Mouse (Mus musculus): ENCODE data around the gene Gm49369. TPM values are rescaled to one million over a fixed set of nuclear protein-coding genes. Genes with fewer than 3 reads are reported as not detected.

Gm49369 gene
- polyA plus RNA-seq, 1 experiment from 2014 or later: 1.4 TPM

DNA sequence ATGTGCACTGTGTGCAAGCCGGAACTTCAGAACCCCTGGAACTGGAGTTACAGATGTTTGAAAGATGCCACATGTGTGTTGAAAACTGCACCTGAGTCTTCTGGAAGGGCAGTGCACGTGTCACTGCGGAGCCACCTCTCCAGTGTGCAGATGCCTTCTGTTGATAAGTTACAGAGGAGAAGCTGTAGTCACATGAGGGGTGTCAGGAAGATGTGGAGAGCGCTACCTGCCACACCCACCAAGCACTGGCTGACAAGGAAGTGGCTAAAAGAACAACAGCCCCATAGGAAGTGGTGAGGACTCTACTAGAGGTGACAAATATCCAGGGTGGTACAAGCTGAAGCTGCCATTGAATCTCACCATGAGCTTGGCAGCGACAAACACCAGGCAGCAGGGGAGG is 28.6 kb downstream of the Gm49369 start:
- H3K9me3 ChIP-seq (replicated peaks; ENCODE audit: control insufficient read depth, low read length): no peaks in the 10 kb centered on the region
- peak overlapping the region; percentile 23; the same call in 1 of the 2 replicates for H3K4me3 ChIP-seq (ENCODE audit: low read depth, low read length)
- H3K4me1 ChIP-seq (ENCODE audit: control insufficient read depth, low read depth, low read length): peaks cover 46% of the 10 kb centered on the region
- no peaks in the 10 kb centered on the region for H3K27me3 ChIP-seq (ENCODE audit: control insufficient read depth, insufficient read depth, low read depth, low read length)
- peak overlapping the region; percentile 89 for H3K27ac ChIP-seq (ENCODE audit: low read length)
- ATAC-seq (ENCODE audit: low read depth): peak; percentile 87
- H3K4me2 ChIP-seq (ENCODE audit: low read depth, low read length): peak overlapping the region; percentile 53
- no peaks in the 10 kb centered on the region for H3K36me3 ChIP-seq (ENCODE audit: control insufficient read depth, insufficient read depth)
- 16% methylated on average over 5 of the region's 5 CpGs for WGBS (ENCODE audit: insufficient replicate concordance)
- H3K9ac ChIP-seq (ENCODE audit: low read depth, low read length): peak overlapping the region; percentile 55

DNA sequence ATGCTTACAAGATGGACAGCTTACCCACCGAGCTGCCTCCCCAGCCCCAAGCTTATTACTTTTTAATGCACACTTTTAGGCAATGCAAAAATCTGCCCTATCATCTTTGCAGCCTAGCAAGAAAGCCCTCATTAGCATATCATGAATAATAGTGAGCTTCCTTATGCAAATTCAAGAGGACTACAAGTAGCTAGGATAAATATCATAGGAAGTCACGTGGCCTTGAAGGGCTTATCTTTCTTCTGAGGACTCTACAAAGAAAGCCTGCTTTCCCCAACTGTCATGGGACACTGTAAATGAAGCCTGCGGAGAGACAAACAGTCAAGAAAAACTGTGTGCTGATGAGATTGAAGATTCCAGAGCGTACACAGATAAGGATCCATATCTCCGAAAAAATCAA is 30.9 kb downstream of the Gm49369 start:
- ATAC-seq (ENCODE audit: low read depth): no peak
- Histone ChIP-seq H3K4me2 (ENCODE audit: low read depth, low read length) (no peak overlapping the region), H3K27ac (ENCODE audit: low read length) (0 out of 2 replicates have a peak overlapping the region, but pooled peaks have one; percentile 1)

DNA sequence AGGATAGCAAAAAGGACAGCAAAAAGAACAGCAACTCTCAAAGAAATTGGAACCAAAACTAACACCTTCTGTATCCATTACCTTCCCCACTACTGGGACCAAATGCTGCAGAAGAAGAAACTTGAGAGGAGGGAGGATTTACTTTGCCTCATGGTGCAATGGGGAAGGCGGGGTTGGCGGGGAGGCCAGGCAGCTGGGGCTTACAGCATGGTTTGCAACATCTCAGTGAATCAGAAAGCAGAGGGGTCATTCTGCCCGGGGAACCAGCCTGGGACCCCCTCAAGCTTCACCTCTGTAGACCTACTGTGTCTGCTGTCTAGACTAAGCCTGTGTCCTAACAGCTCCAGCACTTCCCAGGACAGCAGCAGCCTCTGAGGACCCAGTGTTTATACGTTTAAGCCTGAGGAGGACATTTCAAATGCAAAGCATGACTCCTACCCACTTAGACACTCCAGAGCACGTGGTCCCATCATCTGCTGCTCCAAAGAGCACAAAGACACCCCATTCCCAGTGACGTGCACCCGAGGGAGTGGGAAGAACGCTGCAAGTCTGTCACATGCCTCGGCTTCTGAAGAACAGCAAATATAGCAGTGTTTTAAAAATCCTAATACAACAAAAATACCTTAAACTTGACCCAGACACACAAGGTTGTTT is 33.0 kb downstream of the Gm49369 start:
- no peak for ATAC-seq (ENCODE audit: low read depth)
- Histone ChIP-seq H3K4me3 (ENCODE audit: low read depth, low read length) (no peak overlapping the region), H3K4me2 (ENCODE audit: low read depth, low read length) (no peak overlapping the region)

More for the DNA sequence above, 30.9 kb downstream of the Gm49369 start:
- Histone ChIP-seq H3K27me3 (ENCODE audit: control insufficient read depth, insufficient read depth, low read depth, low read length) (no peaks in the 10 kb centered on the region), H3K9me3 (replicated peaks; ENCODE audit: control insufficient read depth, low read length) (no peaks in the 10 kb centered on the region), H3K36me3 (ENCODE audit: control insufficient read depth, insufficient read depth) (no peaks in the 10 kb centered on the region), H3K4me3 (ENCODE audit: low read depth, low read length) (no peak overlapping the region), H3K4me1 (ENCODE audit: control insufficient read depth, low read depth, low read length) (peaks cover 62% of the 10 kb centered on the region), H3K9ac (ENCODE audit: low read depth, low read length) (no peak overlapping the region)
- WGBS (ENCODE audit: insufficient replicate concordance): 23% methylated on average over 5 of the region's 5 CpGs

DNA sequence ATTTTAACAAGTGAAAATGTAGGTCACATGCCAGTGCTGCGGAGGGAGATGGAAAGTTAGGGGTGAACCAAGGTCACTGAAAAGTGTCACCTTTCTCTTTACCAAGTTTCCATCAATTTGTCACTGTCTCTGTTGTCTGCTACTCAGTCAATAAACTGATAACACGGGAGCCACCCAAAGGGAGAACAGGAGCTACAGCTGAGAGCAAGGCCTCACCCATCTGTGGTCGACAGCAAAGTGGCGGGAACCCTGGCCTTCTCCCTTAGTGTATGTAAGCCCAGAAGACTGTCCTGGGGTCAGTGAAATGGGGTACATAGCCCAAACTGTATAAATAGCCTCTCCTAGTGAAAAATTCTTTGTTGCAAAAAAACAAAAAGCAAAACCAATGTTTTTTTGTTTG is 34.9 kb downstream of the Gm49369 start:
- Histone ChIP-seq H3K36me3 (ENCODE audit: control insufficient read depth, insufficient read depth) (no peaks in the 10 kb centered on the region), H3K9ac (ENCODE audit: low read depth, low read length) (no peak overlapping the region), H3K9me3 (replicated peaks; ENCODE audit: control insufficient read depth, low read length) (no peaks in the 10 kb centered on the region), H3K4me3 (ENCODE audit: low read depth, low read length) (no peak overlapping the region), H3K27ac (ENCODE audit: low read length) (0 out of 2 replicates have a peak overlapping the region, but pooled peaks have one; percentile 4), H3K27me3 (ENCODE audit: control insufficient read depth, insufficient read depth, low read depth, low read length) (no peaks in the 10 kb centered on the region), H3K4me2 (ENCODE audit: low read depth, low read length) (no peak overlapping the region), H3K4me1 (ENCODE audit: control insufficient read depth, low read depth, low read length) (peaks cover 30% of the 10 kb centered on the region)
- WGBS (ENCODE audit: insufficient replicate concordance): 30% methylated on average over 4 of the region's 4 CpGs
- ATAC-seq (ENCODE audit: low read depth): peak; percentile 77

More for the DNA sequence above, 33.0 kb downstream of the Gm49369 start:
- Histone ChIP-seq H3K36me3 (ENCODE audit: control insufficient read depth, insufficient read depth) (no peaks in the 10 kb centered on the region), H3K9me3 (replicated peaks; ENCODE audit: control insufficient read depth, low read length) (no peaks in the 10 kb centered on the region), H3K27ac (ENCODE audit: low read length) (no peak overlapping the region), H3K4me1 (ENCODE audit: control insufficient read depth, low read depth, low read length) (peaks cover 49% of the 10 kb centered on the region), H3K9ac (ENCODE audit: low read depth, low read length) (no peak overlapping the region), H3K27me3 (ENCODE audit: control insufficient read depth, insufficient read depth, low read depth, low read length) (no peaks in the 10 kb centered on the region)
- 53% methylated on average over 9 of the region's 9 CpGs for WGBS (ENCODE audit: insufficient replicate concordance)

DNA sequence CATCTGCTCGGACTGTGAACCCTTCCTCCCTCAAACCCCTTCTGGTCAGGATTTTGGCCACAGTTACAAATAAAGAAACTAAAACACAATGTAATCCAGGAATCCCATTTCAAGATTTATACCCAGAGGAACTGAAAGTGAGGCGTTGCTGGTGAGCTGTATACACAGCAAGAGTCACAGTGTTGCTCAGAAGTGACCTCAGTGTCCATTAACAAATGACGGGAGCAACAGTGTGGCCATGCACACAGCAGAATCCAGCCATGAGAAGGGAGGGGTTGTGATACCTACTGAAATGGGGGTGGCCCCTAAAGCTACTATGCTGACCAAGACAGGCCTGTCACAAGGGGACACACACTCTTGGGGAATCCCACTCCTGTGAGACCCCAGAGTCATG is 40.2 kb downstream of the Gm49369 start:
- H3K9ac ChIP-seq (ENCODE audit: low read depth, low read length): no peak overlapping the region
- H3K27ac ChIP-seq (ENCODE audit: low read length): peak overlapping the region; percentile 6; the same call in 1 of the 2 replicates
- H3K4me2 ChIP-seq (ENCODE audit: low read depth, low read length): no peak overlapping the region
- no peaks in the 10 kb centered on the region for H3K9me3 ChIP-seq (replicated peaks; ENCODE audit: control insufficient read depth, low read length)
- no peaks in the 10 kb centered on the region for H3K27me3 ChIP-seq (ENCODE audit: control insufficient read depth, insufficient read depth, low read depth, low read length)
- no peaks in the 10 kb centered on the region for H3K36me3 ChIP-seq (ENCODE audit: control insufficient read depth, insufficient read depth)
- H3K4me3 ChIP-seq (ENCODE audit: low read depth, low read length): no peak overlapping the region
- H3K4me1 ChIP-seq (ENCODE audit: control insufficient read depth, low read depth, low read length): peaks cover 15% of the 10 kb centered on the region
- WGBS (ENCODE audit: insufficient replicate concordance): 45% methylated on average over 3 of the region's 3 CpGs
- ATAC-seq (ENCODE audit: low read depth): no peak

DNA sequence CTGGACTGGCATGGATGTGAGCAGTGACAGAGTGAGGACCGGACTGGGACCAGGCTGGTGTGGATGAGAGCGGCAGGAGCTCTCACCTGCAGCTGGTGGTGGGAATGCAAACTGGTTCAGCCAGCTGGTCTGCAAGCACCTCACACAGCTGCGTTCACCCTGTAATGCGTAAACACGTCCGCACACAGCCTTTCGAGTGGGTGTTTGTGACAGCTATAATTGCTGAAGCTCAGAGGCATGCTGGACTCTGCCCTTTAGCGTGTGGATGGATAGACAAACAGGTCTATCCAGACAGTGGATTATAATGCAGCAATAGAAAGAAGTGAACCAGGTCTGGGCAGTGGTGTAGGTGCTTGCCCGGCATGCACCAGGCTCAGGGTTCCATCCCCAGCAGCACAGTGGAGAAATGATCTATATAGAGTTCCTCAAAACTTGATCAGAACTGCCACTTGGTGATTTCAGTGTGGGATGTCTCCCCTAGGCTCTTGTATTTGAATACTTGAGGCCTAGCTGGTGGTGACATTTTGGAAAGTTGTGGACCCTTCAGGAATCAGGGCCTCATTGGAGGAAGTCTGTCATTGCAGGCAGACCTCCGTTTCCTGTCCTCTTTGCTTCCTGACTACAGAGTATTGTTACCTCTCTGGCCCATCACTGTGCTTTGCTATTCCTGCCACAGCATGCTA is 40.8 kb downstream of the Gm49369 start:
- Histone ChIP-seq H3K4me3 (ENCODE audit: low read depth, low read length) (no peak overlapping the region), H3K27me3 (ENCODE audit: control insufficient read depth, insufficient read depth, low read depth, low read length) (no peaks in the 10 kb centered on the region), H3K4me1 (ENCODE audit: control insufficient read depth, low read depth, low read length) (peaks cover 14% of the 10 kb centered on the region), H3K9ac (ENCODE audit: low read depth, low read length) (no peak overlapping the region), H3K36me3 (ENCODE audit: control insufficient read depth, insufficient read depth) (no peaks in the 10 kb centered on the region), H3K9me3 (replicated peaks; ENCODE audit: control insufficient read depth, low read length) (no peaks in the 10 kb centered on the region), H3K4me2 (ENCODE audit: low read depth, low read length) (no peak overlapping the region), H3K27ac (ENCODE audit: low read length) (no peak overlapping the region)
- 73% methylated on average over 10 of the region's 10 CpGs for WGBS (ENCODE audit: insufficient replicate concordance)
- no peak for ATAC-seq (ENCODE audit: low read depth)

DNA sequence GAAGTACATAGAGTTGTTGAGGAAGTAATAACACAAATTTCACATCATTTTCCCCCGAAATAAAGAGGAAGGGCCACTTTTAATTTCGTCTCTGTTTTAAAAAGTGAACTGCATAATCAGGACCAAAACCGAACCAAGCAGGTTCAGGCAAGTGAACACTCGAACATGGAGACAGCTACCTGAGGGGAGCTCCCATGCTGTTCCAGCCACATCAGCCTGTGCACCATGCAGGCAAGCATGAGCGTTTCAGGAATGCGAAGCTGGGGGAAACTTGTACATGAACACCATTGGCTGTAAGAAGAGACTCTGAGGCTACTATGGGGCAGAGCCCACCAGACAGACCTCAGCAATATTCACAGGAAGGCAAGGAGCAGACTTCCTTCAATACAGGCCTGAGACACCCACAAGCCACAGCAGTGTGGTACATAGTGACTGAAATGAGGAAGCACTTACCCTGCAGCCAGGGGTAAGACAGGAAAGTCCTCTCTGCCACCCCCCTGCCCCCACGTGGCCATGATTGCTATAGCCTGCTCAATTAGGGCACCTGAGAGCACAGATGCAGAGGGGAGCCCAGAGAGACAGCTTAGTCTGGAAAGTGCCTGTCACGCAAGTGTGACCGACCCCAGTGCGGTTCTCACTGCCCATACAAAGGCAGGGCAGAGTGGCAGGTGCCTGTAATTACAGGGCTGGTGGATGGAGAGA is 42.0 kb downstream of the Gm49369 start:
- ATAC-seq (ENCODE audit: low read depth): peak; percentile 56
- Histone ChIP-seq H3K4me1 (ENCODE audit: control insufficient read depth, low read depth, low read length) (peaks cover 11% of the 10 kb centered on the region), H3K4me3 (ENCODE audit: low read depth, low read length) (no peak overlapping the region), H3K36me3 (ENCODE audit: control insufficient read depth, insufficient read depth) (no peaks in the 10 kb centered on the region), H3K9ac (ENCODE audit: low read depth, low read length) (no peak overlapping the region), H3K9me3 (replicated peaks; ENCODE audit: control insufficient read depth, low read length) (no peaks in the 10 kb centered on the region), H3K4me2 (ENCODE audit: low read depth, low read length) (no peak overlapping the region), H3K27ac (ENCODE audit: low read length) (no peak overlapping the region), H3K27me3 (ENCODE audit: control insufficient read depth, insufficient read depth, low read depth, low read length) (no peaks in the 10 kb centered on the region)
- 31% methylated on average over 10 of the region's 10 CpGs for WGBS (ENCODE audit: insufficient replicate concordance)

DNA sequence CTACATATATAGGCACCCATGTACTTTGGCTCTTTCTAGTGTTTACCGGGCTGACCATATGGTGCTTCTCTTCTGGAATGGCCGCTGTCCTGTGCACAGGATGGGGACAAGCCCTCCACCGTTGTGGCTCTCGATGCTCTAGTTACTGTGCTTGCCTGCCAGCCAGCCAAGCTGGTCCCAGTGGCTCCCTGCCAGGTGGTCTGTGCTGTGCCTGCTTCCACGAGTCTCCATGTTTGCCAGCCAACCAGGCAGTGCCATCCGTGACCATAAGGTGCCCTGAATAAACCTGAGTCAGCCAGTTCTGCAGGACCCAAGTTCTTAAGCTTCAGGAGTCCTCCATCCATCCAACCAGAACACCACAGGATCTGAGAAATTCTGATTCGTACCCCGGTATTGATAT is 47.3 kb downstream of the Gm49369 start:
- Histone ChIP-seq H3K27me3 (ENCODE audit: control insufficient read depth, insufficient read depth, low read depth, low read length) (no peaks in the 10 kb centered on the region), H3K36me3 (ENCODE audit: control insufficient read depth, insufficient read depth) (no peaks in the 10 kb centered on the region), H3K4me3 (ENCODE audit: low read depth, low read length) (no peak overlapping the region), H3K27ac (ENCODE audit: low read length) (no peak overlapping the region), H3K4me1 (ENCODE audit: control insufficient read depth, low read depth, low read length) (peaks cover 27% of the 10 kb centered on the region), H3K9me3 (replicated peaks; ENCODE audit: control insufficient read depth, low read length) (no peaks in the 10 kb centered on the region), H3K4me2 (ENCODE audit: low read depth, low read length) (no peak overlapping the region), H3K9ac (ENCODE audit: low read depth, low read length) (no peak overlapping the region)
- WGBS (ENCODE audit: insufficient replicate concordance): 75% methylated on average over 8 of the region's 8 CpGs
- ATAC-seq (ENCODE audit: low read depth): no peak

DNA sequence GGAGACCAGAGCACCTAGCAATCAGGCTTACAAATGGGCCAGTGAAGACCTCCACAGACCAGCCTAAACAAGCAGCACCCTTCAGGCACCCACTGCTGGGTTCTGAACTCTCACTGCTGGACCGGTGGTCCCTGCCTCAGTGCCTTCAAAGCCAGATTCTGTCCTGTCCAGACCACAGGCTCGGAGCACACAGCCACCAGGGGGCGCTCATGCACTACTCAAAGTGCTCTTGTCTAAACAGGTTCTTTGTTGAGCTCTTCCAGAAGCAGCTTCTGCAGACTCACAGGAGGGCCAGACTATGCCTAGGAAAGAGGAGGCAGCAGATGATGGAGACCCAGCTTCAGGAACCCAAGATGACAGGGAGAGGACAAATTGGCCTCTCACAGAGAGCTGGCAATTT is 48.2 kb downstream of the Gm49369 start:
- ATAC-seq (ENCODE audit: low read depth): peak; percentile 46; the same call in 1 of the 2 replicates
- WGBS (ENCODE audit: insufficient replicate concordance): 3% methylated on average over 3 of the region's 3 CpGs
- Histone ChIP-seq H3K27ac (ENCODE audit: low read length) (no peak overlapping the region), H3K36me3 (ENCODE audit: control insufficient read depth, insufficient read depth) (no peaks in the 10 kb centered on the region), H3K9ac (ENCODE audit: low read depth, low read length) (no peak overlapping the region), H3K9me3 (replicated peaks; ENCODE audit: control insufficient read depth, low read length) (no peaks in the 10 kb centered on the region), H3K4me2 (ENCODE audit: low read depth, low read length) (no peak overlapping the region), H3K27me3 (ENCODE audit: control insufficient read depth, insufficient read depth, low read depth, low read length) (no peaks in the 10 kb centered on the region), H3K4me3 (ENCODE audit: low read depth, low read length) (no peak overlapping the region), H3K4me1 (ENCODE audit: control insufficient read depth, low read depth, low read length) (peaks cover 28% of the 10 kb centered on the region)
